Mouse (Mus musculus) CH12.LX (cell line): Measurements from ENCODE around the gene Tcl1b2. TPM values are rescaled to one million over a fixed set of nuclear protein-coding genes. Genes with fewer than 3 reads are reported as not detected.

ENCODE experiments used
- DNase-seq: peaks from one replicate; pipeline ENCODE4 v3.0.0-alpha.2; 2013; ENCODE audit errors: extremely low read depth
- H3K27ac ChIP-seq: 2 replicates; pipeline ENCODE4 v1.5.1; 2012; ENCODE audit warnings: low read depth, mild to moderate bottlenecking, control low read depth, moderate library complexity; ENCODE audit not compliant: insufficient read depth
- H3K27me3 ChIP-seq: replicated peaks from 2 replicates; pipeline ENCODE3; 2012; ENCODE audit warnings: inconsistent platforms
- H3K36me3 ChIP-seq, 2 experiments: replicated peaks in 1 of 2; 2 replicates each; pipeline versions ENCODE3 to v1.6.1; 2012; ENCODE audit warnings: inconsistent platforms in 1 of 2, low read length in 1 of 2, mild to moderate bottlenecking in 1 of 2, mixed read lengths in 1 of 2, moderate library complexity in 1 of 2; ENCODE audit not compliant: control insufficient read depth in 1 of 2, insufficient read depth in 1 of 2
- H3K4me1 ChIP-seq, 2 experiments: 2 replicates each; pipeline ENCODE4 v1.6.1; 2012; ENCODE audit warnings: inconsistent platforms in 1 of 2, moderate library complexity in 1 of 2; ENCODE audit not compliant: insufficient read depth in 2 of 2, control insufficient read depth in 1 of 2
- H3K4me2 ChIP-seq: 2 replicates; pipeline ENCODE4 v1.6.1; 2012; ENCODE audit warnings: low read depth, mild to moderate bottlenecking, control low read depth; ENCODE audit not compliant: poor library complexity, insufficient read depth, severe bottlenecking
- H3K4me3 ChIP-seq, 3 experiments: fragments of 150-350 bp in 1 of 3; sonication (generic) in 1 of 3; replicated peaks in 1 of 3; 2 replicates each; pipeline versions ENCODE3 to v1.5.1; 2011 to 2012; ENCODE audit warnings: low read depth in 2 of 3, low read length in 2 of 3, mild to moderate bottlenecking in 2 of 3, moderate library complexity in 2 of 3, control low read depth in 1 of 3, improper control_type of control experiment in 1 of 3, inconsistent platforms in 1 of 3, mixed read lengths in 1 of 3; ENCODE audit not compliant: poor library complexity in 1 of 3
- H3K79me2 ChIP-seq: replicated peaks from 2 replicates; pipeline ENCODE4 v1.6.1; 2012; ENCODE audit warnings: mild to moderate bottlenecking, moderate library complexity; ENCODE audit not compliant: control insufficient read depth, poor library complexity, insufficient read depth, severe bottlenecking; ENCODE audit errors: extremely low read depth
- H3K9ac ChIP-seq: 2 replicates; pipeline ENCODE4 v1.6.1; 2012; ENCODE audit warnings: low read depth, mild to moderate bottlenecking, control low read depth, moderate library complexity; ENCODE audit not compliant: insufficient read depth
- H3K9me3 ChIP-seq: replicated peaks from 2 replicates; pipeline ENCODE3; 2012; ENCODE audit warnings: low read length, inconsistent platforms, mixed read lengths
- BHLHE40 ChIP-seq: IDR thresholded peaks from 2 replicates; pipeline ENCODE4 v1.6.1; 2011; ENCODE audit warnings: mild to moderate bottlenecking, low read depth, low read length, improper control_type of control experiment
- CHD1 ChIP-seq: IDR thresholded peaks from 2 replicates; pipeline ENCODE4 v1.6.1; 2012; ENCODE audit warnings: low read depth, low read length, improper control_type of control experiment, inconsistent platforms
- CHD2 ChIP-seq: IDR thresholded peaks from 2 replicates; pipeline ENCODE4 v1.6.1; 2011; ENCODE audit warnings: low read length, improper control_type of control experiment
- CTCF ChIP-seq, 2 experiments: IDR thresholded peaks in 1 of 2; conservative IDR thresholded peaks in 1 of 2; 2 replicates each; pipeline ENCODE4 v1.5.1; 2011 to 2012; ENCODE audit warnings: low read depth in 2 of 2, low read length in 2 of 2, improper control_type of control experiment in 1 of 2, inconsistent platforms in 1 of 2, mild to moderate bottlenecking in 1 of 2, moderate library complexity in 1 of 2
- E2F4 ChIP-seq: IDR thresholded peaks from 2 replicates; pipeline ENCODE4 v1.6.1; 2011; ENCODE audit warnings: low read depth, low read length, improper control_type of control experiment; ENCODE audit not compliant: insufficient replicate concordance
- EP300 ChIP-seq: IDR thresholded peaks from 2 replicates; pipeline ENCODE4 v1.6.1; 2011; ENCODE audit warnings: low read length, improper control_type of control experiment
- ETS1 ChIP-seq: conservative IDR thresholded peaks from 2 replicates; pipeline ENCODE4 v1.6.1; 2012; ENCODE audit warnings: low read depth, mild to moderate bottlenecking, inconsistent platforms, low read length, improper control_type of control experiment, moderate library complexity
- GABPA ChIP-seq: IDR thresholded peaks from 2 replicates; pipeline ENCODE4 v1.6.1; 2012; ENCODE audit warnings: low read depth, low read length, improper control_type of control experiment, inconsistent platforms; ENCODE audit not compliant: insufficient replicate concordance
- JUN ChIP-seq: IDR thresholded peaks from 2 replicates; pipeline ENCODE4 v1.6.1; 2011; ENCODE audit warnings: low read depth, mild to moderate bottlenecking, low read length, improper control_type of control experiment, moderate library complexity; ENCODE audit not compliant: insufficient read depth
- MAFK ChIP-seq: IDR thresholded peaks from 2 replicates; pipeline ENCODE4 v1.6.1; 2011; ENCODE audit warnings: low read length, improper control_type of control experiment; ENCODE audit not compliant: insufficient replicate concordance
- MAX ChIP-seq: IDR thresholded peaks from 2 replicates; pipeline ENCODE4 v1.6.1; 2011; ENCODE audit warnings: low read length, improper control_type of control experiment
- MAZ ChIP-seq: IDR thresholded peaks from 2 replicates; pipeline ENCODE4 v1.6.1; 2012; ENCODE audit warnings: low read depth, mild to moderate bottlenecking, inconsistent platforms, low read length, improper control_type of control experiment, moderate library complexity
- MXI1 ChIP-seq: IDR thresholded peaks from 2 replicates; pipeline ENCODE4 v1.6.1; 2011; ENCODE audit warnings: mild to moderate bottlenecking, low read depth, low read length, improper control_type of control experiment
- MYC ChIP-seq: IDR thresholded peaks from 2 replicates; pipeline ENCODE4 v1.6.1; 2011; ENCODE audit warnings: low read depth, mild to moderate bottlenecking, improper control_type of control experiment, low read length
- NELFE ChIP-seq: IDR thresholded peaks from 2 replicates; pipeline ENCODE4 v1.6.1; 2011; ENCODE audit warnings: low read depth, low read length, improper control_type of control experiment
- PAX5 ChIP-seq: IDR thresholded peaks from 2 replicates; pipeline ENCODE4 v1.6.1; 2012; ENCODE audit warnings: low read length, inconsistent platforms, mixed read lengths
- POLR2A ChIP-seq: IDR thresholded peaks from 2 replicates; pipeline ENCODE4 v1.6.1; 2011; ENCODE audit warnings: low read depth, mild to moderate bottlenecking, improper control_type of control experiment, low read length
- POLR2AphosphoS2 ChIP-seq: IDR thresholded peaks from 2 replicates; pipeline ENCODE4 v1.6.1; 2011; ENCODE audit warnings: low read depth, low read length, improper control_type of control experiment
- RAD21 ChIP-seq: IDR thresholded peaks from 2 replicates; pipeline ENCODE4 v1.6.1; 2011; ENCODE audit warnings: low read depth, mild to moderate bottlenecking, low read length, improper control_type of control experiment, moderate library complexity
- RCOR1 ChIP-seq: conservative IDR thresholded peaks from 2 replicates; pipeline ENCODE4 v1.6.1; 2012; ENCODE audit warnings: low read depth, mild to moderate bottlenecking, inconsistent platforms, low read length, improper control_type of control experiment
- TBP ChIP-seq: conservative IDR thresholded peaks from 2 replicates; pipeline ENCODE4 v1.6.1; 2011; ENCODE audit warnings: low read depth, low read length, improper control_type of control experiment
- UBTF ChIP-seq: IDR thresholded peaks from 2 replicates; pipeline ENCODE4 v1.6.1; 2012; ENCODE audit warnings: low read depth, mild to moderate bottlenecking, inconsistent platforms, low read length, improper control_type of control experiment, moderate library complexity
- USF1 ChIP-seq: IDR thresholded peaks from 2 replicates; pipeline ENCODE4 v1.6.1; 2014; ENCODE audit warnings: low read depth, mild to moderate bottlenecking, inconsistent platforms, low read length, improper control_type of control experiment
- ZC3H11A ChIP-seq: IDR thresholded peaks from 2 replicates; pipeline ENCODE4 v1.6.1; 2012; ENCODE audit warnings: low read depth, mild to moderate bottlenecking, inconsistent platforms, low read length, improper control_type of control experiment
- ZKSCAN1 ChIP-seq: IDR thresholded peaks from 2 replicates; pipeline ENCODE4 v1.6.1; 2012; ENCODE audit warnings: low read depth, inconsistent platforms, low read length, improper control_type of control experiment, borderline replicate concordance
- ZMIZ1 ChIP-seq: IDR thresholded peaks from 2 replicates; pipeline ENCODE4 v1.6.1; 2012; ENCODE audit warnings: low read depth, mild to moderate bottlenecking, inconsistent platforms, low read length, improper control_type of control experiment
- dilution Hi-C: fragments of 300-500 bp; cut with MboI; formaldehyde crosslinking; loops from 2 replicates; pipeline ENCODE4 v1.14.3; 2020; ENCODE audit warnings: low sequenced_read_pairs; ENCODE audit not compliant: extremely low pct_unique_long_range_greater_than_20kb, extremely low pct_ligation_motif_present
- in situ Hi-C: fragments of 300-500 bp; cut with MboI; formaldehyde crosslinking; loops from 3 replicates; pipeline ENCODE4 v1.14.3; 2019; ENCODE audit warnings: low sequenced_read_pairs, low pct_ligation_motif_present, low pct_unique_long_range_greater_than_20kb, mixed read lengths
- polyA plus RNA-seq: library from polyadenylated mRNA; unstranded; fragments of >175 nt; gene quantifications from 2 replicates; pipeline ENCODE4 v1.2.1, GENCODE M21; 2012; ENCODE audit warnings: low read depth; ENCODE audit not compliant: insufficient read length
- total RNA-seq, 2 experiments: library from RNA; depleted of rRNA; stranded (reverse); fragments of 300-350 nt in 1 of 2; fragments of >200 nt in 1 of 2; gene quantifications; 2 replicates each; pipeline ENCODE4 v1.2.3; 2012 to 2014

The Tcl1b2 gene
- not detected in 2 replicates for total RNA-seq (2012; rRNA removed)
- not detected in 2 replicates for total RNA-seq (2014; rRNA removed)
- not detected in 2 replicates for polyA plus RNA-seq

DNA sequence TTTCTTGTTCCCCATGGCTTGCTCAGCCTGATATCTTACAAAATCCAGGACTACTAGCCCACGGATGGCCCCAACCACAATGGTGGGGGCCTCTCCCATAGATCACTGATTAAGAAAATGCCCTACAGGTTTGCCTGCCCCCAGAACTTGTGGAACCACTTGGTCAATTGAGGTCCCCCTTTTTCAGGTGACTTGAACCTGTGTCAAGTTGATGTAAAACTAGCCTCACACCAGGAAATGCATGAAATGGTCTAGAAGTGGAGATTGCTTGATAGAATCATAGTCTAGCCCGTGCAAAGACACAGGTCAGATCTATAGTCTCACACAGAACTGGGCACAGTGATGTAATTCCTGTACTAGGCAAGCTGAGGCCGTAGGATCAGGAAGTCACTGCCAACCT, at the start of gene Tcl1b2:
Tcl1b2 (plus strand) TSS at position 301 of the 400 bp plus-strand sequence.
- Histone ChIP-seq H3K4me2 (no peak within 1 kb of the TSS), H3K4me1 (no peaks in the 10 kb centered on the region), H3K9ac (no peak within 1 kb of the TSS), H3K9me3 (peaks cover 4% of the 10 kb centered on the region), H3K27ac (no peak within 1 kb of the TSS), H3K27me3 (peaks cover 40% of the 10 kb centered on the region), H3K4me3 (no peak within 1 kb of the TSS), H3K79me2 (no peaks in the 10 kb centered on the region), H3K36me3 (no peaks in the 10 kb centered on the region)
- dilution Hi-C loops (no loop called here), in situ Hi-C loops (no loop called here)
- no peak for DNase-seq
- no peak for TF ChIP-seq EP300
- no peak for TF ChIP-seq CHD2
- TF ChIP-seq MXI1, result no peak
- no peak for TF ChIP-seq CHD1
- TF ChIP-seq USF1, result no peak
- no peak for TF ChIP-seq ZMIZ1
- no peak for TF ChIP-seq POLR2AphosphoS2
- no peak for TF ChIP-seq UBTF
- TF ChIP-seq MAFK, result no peak
- TF ChIP-seq RCOR1, result no peak
- no peak for TF ChIP-seq BHLHE40
- TF ChIP-seq ZC3H11A, result no peak
- TF ChIP-seq PAX5, result no peak

DNA sequence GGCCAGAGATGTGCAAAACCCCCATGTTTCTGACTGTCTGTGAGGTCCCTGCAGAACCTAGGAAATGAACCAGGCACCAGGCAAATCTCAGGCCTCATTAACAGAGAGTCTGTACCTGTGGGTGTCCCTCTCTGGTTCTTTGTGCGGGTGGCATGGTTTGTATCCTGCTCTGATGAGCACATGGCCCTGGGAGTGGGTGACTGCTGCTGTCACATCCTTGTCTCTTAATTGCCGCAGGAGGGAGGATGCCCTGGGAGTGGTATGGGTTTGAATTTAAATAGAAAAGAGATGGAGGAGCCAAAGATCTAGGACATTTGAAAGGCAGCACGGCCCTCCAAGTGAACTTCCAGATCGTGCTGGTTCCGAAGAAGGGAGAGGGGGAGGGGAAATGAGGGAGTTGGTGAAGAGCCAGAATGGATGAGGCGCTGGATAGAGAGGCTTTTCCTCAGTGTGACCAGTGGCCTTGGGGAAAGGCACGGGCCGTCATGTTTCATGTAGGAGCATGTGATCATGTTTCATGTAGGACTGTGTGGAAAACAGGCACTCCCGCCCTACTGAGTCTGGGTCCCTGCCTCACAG, 46.3 kb upstream of the Tcl1b2 start:
- no peaks in the 10 kb centered on the region for H3K36me3 ChIP-seq
- no peak for DNase-seq
- dilution Hi-C loops, result no loop called here
- no peak overlapping the region for H3K4me3 ChIP-seq
- peaks cover 78% of the 10 kb centered on the region for H3K27me3 ChIP-seq
- TF ChIP-seq JUN, result no peak
- no peak for TF ChIP-seq RAD21
- TF ChIP-seq RCOR1, result no peak
- TF ChIP-seq MYC, result no peak
- TF ChIP-seq E2F4, result no peak
- no peak for TF ChIP-seq NELFE
- TF ChIP-seq ZKSCAN1, result no peak
- no peak for TF ChIP-seq CTCF (conservative IDR thresholded peaks at IDR 0.05 in 1 of 2, IDR thresholded peaks at IDR 0.05 in 1 of 2; ENCODE audit: low read depth in 2 of 2, low read length in 2 of 2)
- TF ChIP-seq ETS1, result no peak
- no peak for TF ChIP-seq TBP
- no peak for TF ChIP-seq POLR2A
- TF ChIP-seq MAX, result no peak
- TF ChIP-seq MAZ, result no peak
- TF ChIP-seq GABPA, result no peak
- TF ChIP-seq ZC3H11A, result no peak
- TF ChIP-seq BHLHE40, result no peak
- TF ChIP-seq EP300, result no peak
- no peaks in the 10 kb centered on the region for H3K4me1 ChIP-seq
- no peak overlapping the region for H3K27ac ChIP-seq
- no peaks in the 10 kb centered on the region for H3K9me3 ChIP-seq
- in situ Hi-C loops, result no loop called here
- H3K9ac ChIP-seq, result no peak overlapping the region
- H3K79me2 ChIP-seq, result no peaks in the 10 kb centered on the region
- H3K4me2 ChIP-seq, result no peak overlapping the region
